Mouse (Mus musculus) forebrain, embryonic 15.5 days (tissue): ENCODE results near the gene Metap1. TPM values are rescaled to one million over a fixed set of nuclear protein-coding genes. Genes with fewer than 3 reads are reported as not detected.
"Not testable (repeated sequence)": the region's sequence is repeated elsewhere in the genome, so short reads cannot be mapped to it uniquely, and the experiment has no call there.

Experiments used
- ATAC-seq: fragments of 200-750 bp; cut with Nextera tagmentation; replicated peaks from 2 replicates; pipeline ENCODE4 v1.8.0; 2017; ENCODE audit warnings: mild to moderate bottlenecking, moderate TSS enrichment, moderate library complexity
- H3K27ac ChIP-seq: fragments of 300-500 bp; sonication (generic); replicated peaks from 2 replicates; pipeline ENCODE4 v1.5.1; 2015; ENCODE audit warnings: mild to moderate bottlenecking, inconsistent platforms
- H3K27me3 ChIP-seq: fragments of 300-500 bp; sonication (generic); 2 replicates; pipeline ENCODE4 v1.6.1; 2015; ENCODE audit warnings: inconsistent platforms
- H3K36me3 ChIP-seq: fragments of 300-500 bp; sonication (generic); 2 replicates; pipeline ENCODE4 v1.6.1; 2015; ENCODE audit warnings: mild to moderate bottlenecking, inconsistent platforms
- H3K4me1 ChIP-seq: fragments of 300-500 bp; sonication (generic); 2 replicates; pipeline ENCODE4 v1.6.1; 2015; ENCODE audit warnings: inconsistent platforms
- H3K4me2 ChIP-seq: fragments of 300-500 bp; sonication (generic); replicated peaks from 2 replicates; pipeline ENCODE4 v1.6.1; 2015; ENCODE audit warnings: mild to moderate bottlenecking, inconsistent platforms
- H3K4me3 ChIP-seq: fragments of 300-500 bp; sonication (generic); 2 replicates; pipeline ENCODE4 v1.5.1; 2015; ENCODE audit warnings: mild to moderate bottlenecking, inconsistent platforms
- H3K9ac ChIP-seq: fragments of 300-500 bp; sonication (generic); replicated peaks from 2 replicates; pipeline ENCODE4 v1.6.1; 2015; ENCODE audit warnings: mild to moderate bottlenecking, inconsistent platforms
- H3K9me3 ChIP-seq: fragments of 300-500 bp; sonication (generic); 2 replicates; pipeline ENCODE4 v1.6.1; 2016; ENCODE audit warnings: inconsistent platforms
- WGBS: fragments of 180-500 bp; shearing (Covaris S2); methylation state at CpG from one replicate; pipeline ENCODE4 v1.1.7; 2015; ENCODE audit warnings: mixed read lengths; 5-methylcytosine and 5-hydroxymethylcytosine counted together
- polyA plus RNA-seq: library from polyadenylated mRNA; unstranded; fragments of >200 nt; fragmentation: Nextera tagmentation; extraction: Ambion mirVana; gene quantifications from 2 replicates; pipeline ENCODE4 v1.2.1, GENCODE M21; 2015

Gene Metap1
- polyA plus RNA-seq, 1 experiment from 2014 or later, result 44.8 TPM

GRCm38 (mm10) chr3:138495166-138496145 is 6.1 kb upstream of the Metap1 start:
- no peak overlapping the region for H3K4me2 ChIP-seq
- H3K4me1 ChIP-seq, result no peaks in the 10 kb centered on the region
- no peak overlapping the region for H3K27ac ChIP-seq
- no peak overlapping the region for H3K9ac ChIP-seq
- H3K36me3 ChIP-seq, result no peaks in the 10 kb centered on the region
- 86% methylated on average over 11 of the region's 11 CpGs for whole genome bisulfite sequencing
- H3K9me3 ChIP-seq, result no peaks in the 10 kb centered on the region
- no peak overlapping the region for H3K4me3 ChIP-seq
- no peaks in the 10 kb centered on the region for H3K27me3 ChIP-seq
- ATAC-seq, result no peak

GRCm38 (mm10) chr3:138494565-138494964 is 5.2 kb upstream of the Metap1 start:
- 71% methylated on average over 1 of the region's 1 CpGs for WGBS
- Histone ChIP-seq H3K36me3 (no peaks in the 10 kb centered on the region), H3K4me3 (no peak overlapping the region), H3K27ac (no peak overlapping the region), H3K27me3 (no peaks in the 10 kb centered on the region), H3K9me3 (no peaks in the 10 kb centered on the region), H3K4me1 (0 out of 2 replicates have a peak, but pooled peaks cover 3% of the 10 kb centered on the region), H3K4me2 (no peak overlapping the region), H3K9ac (no peak overlapping the region)
- no peak for ATAC-seq

GRCm38 (mm10) chr3:138493668-138494067 is 4.4 kb upstream of the Metap1 start:
- Histone ChIP-seq H3K27ac (no peak overlapping the region), H3K36me3 (no peaks in the 10 kb centered on the region), H3K4me1 (0 out of 2 replicates have a peak, but pooled peaks cover 3% of the 10 kb centered on the region), H3K9me3 (no peaks in the 10 kb centered on the region), H3K4me2 (no peak overlapping the region), H3K4me3 (no peak overlapping the region), H3K9ac (no peak overlapping the region), H3K27me3 (no peaks in the 10 kb centered on the region)
- ATAC-seq, result no peak
- WGBS, result 83% methylated on average over 3 of the region's 3 CpGs

- H3K27me3 ChIP-seq, result no peaks in the 10 kb centered on the region
- peaks cover 8% of the 10 kb centered on the region; the same call in 1 of the 2 replicates for H3K36me3 ChIP-seq
- H3K9me3 ChIP-seq, result no peaks in the 10 kb centered on the region
- ATAC-seq, result peak; percentile 21
- WGBS, result 22% methylated on average over 6 of the region's 6 CpGs
- peaks cover 14% of the 10 kb centered on the region for H3K4me1 ChIP-seq
- H3K27ac ChIP-seq, result peak overlapping the region; percentile 80; the same call in 1 of the 2 replicates
- H3K4me2 ChIP-seq, result peak overlapping the region; percentile 68
- H3K9ac ChIP-seq, result peak overlapping the region; percentile 61
- peak overlapping the region; percentile 81 for H3K4me3 ChIP-seq
Measured at GRCm38 (mm10) chr3:138490034-138490337, 671 bp upstream of the Metap1 start.

GRCm38 (mm10) chr3:138488584-138489326 is 560 bp downstream of the Metap1 start:
- Histone ChIP-seq H3K4me1 (peaks cover 14% of the 10 kb centered on the region), H3K9ac (peak overlapping the region; percentile 76), H3K9me3 (no peaks in the 10 kb centered on the region), H3K4me2 (peak overlapping the region; percentile 68), H3K36me3 (peaks cover 13% of the 10 kb centered on the region; the same call in 1 of the 2 replicates), H3K4me3 (peak overlapping the region; percentile 81), H3K27ac (peak overlapping the region; percentile 80), H3K27me3 (no peaks in the 10 kb centered on the region)
- under 1% methylated on average over 61 of the region's 61 CpGs for WGBS
- peak; percentile 39 for ATAC-seq

- no peak overlapping the region for H3K4me2 ChIP-seq
- H3K27ac ChIP-seq, result no peak overlapping the region
- H3K27me3 ChIP-seq, result no peaks in the 10 kb centered on the region
- ATAC-seq, result no peak
- no peak overlapping the region for H3K9ac ChIP-seq
- H3K4me3 ChIP-seq, result no peak overlapping the region
- no peaks in the 10 kb centered on the region for H3K9me3 ChIP-seq
- 98% methylated on average over 2 of the region's 2 CpGs for WGBS
- peaks cover 8% of the 10 kb centered on the region for H3K4me1 ChIP-seq
- peaks cover 30% of the 10 kb centered on the region for H3K36me3 ChIP-seq
Measured at GRCm38 (mm10) chr3:138483240-138483639, 6.1 kb downstream of the Metap1 start.

GRCm38 (mm10) chr3:138481526-138482284 is 7.6 kb downstream of the Metap1 start:
- Histone ChIP-seq H3K4me2 (no peak overlapping the region), H3K9ac (no peak overlapping the region), H3K4me1 (no peaks in the 10 kb centered on the region; the same call in 1 of the 2 replicates), H3K4me3 (no peak overlapping the region), H3K9me3 (no peaks in the 10 kb centered on the region), H3K27ac (no peak overlapping the region), H3K36me3 (peaks cover 34% of the 10 kb centered on the region), H3K27me3 (no peaks in the 10 kb centered on the region)
- 51% methylated on average over 14 of the region's 14 CpGs for WGBS
- ATAC-seq, result no peak

GRCm38 (mm10) chr3:138479489-138479888 is 9.8 kb downstream of the Metap1 start:
- H3K4me2 ChIP-seq, result no peak overlapping the region
- H3K4me3 ChIP-seq, result no peak overlapping the region
- H3K9me3 ChIP-seq, result no peaks in the 10 kb centered on the region
- H3K9ac ChIP-seq, result no peak overlapping the region
- H3K27ac ChIP-seq, result no peak overlapping the region
- WGBS, result 97% methylated on average over 8 of the region's 8 CpGs
- no peak for ATAC-seq
- no peaks in the 10 kb centered on the region; the same call in 1 of the 2 replicates for H3K4me1 ChIP-seq
- H3K27me3 ChIP-seq, result no peaks in the 10 kb centered on the region
- peaks cover 21% of the 10 kb centered on the region for H3K36me3 ChIP-seq

- Histone ChIP-seq H3K9me3 (no peaks in the 10 kb centered on the region), H3K36me3 (peaks cover 50% of the 10 kb centered on the region), H3K4me1 (no peaks in the 10 kb centered on the region), H3K4me2 (no peak overlapping the region), H3K27me3 (no peaks in the 10 kb centered on the region), H3K4me3 (no peak overlapping the region), H3K9ac (no peak overlapping the region), H3K27ac (no peak overlapping the region)
- WGBS, result 92% methylated on average over 3 of the region's 3 CpGs
- no peak for ATAC-seq
Measured at GRCm38 (mm10) chr3:138471066-138471465, 18.2 kb downstream of the Metap1 start.

- not testable (repeated sequence) for H3K4me1 ChIP-seq, H3K27me3 ChIP-seq, ATAC-seq, H3K4me3 ChIP-seq, H3K9ac ChIP-seq, H3K4me2 ChIP-seq, H3K27ac ChIP-seq, H3K9me3 ChIP-seq
- peaks cover 71% of the 10 kb centered on the region for H3K36me3 ChIP-seq
- 79% methylated on average over 1 of the region's 1 CpGs for WGBS
Measured at GRCm38 (mm10) chr3:138466656-138467055, 22.7 kb downstream of the Metap1 start.

- Histone ChIP-seq H3K36me3 (peaks cover 66% of the 10 kb centered on the region), H3K27ac (no peak overlapping the region), H3K4me2 (no peak overlapping the region), H3K27me3 (no peaks in the 10 kb centered on the region), H3K4me3 (no peak overlapping the region), H3K4me1 (no peaks in the 10 kb centered on the region), H3K9me3 (no peaks in the 10 kb centered on the region), H3K9ac (no peak overlapping the region)
- ATAC-seq, result no peak
- 87% methylated on average over 16 of the region's 16 CpGs for WGBS
Measured at GRCm38 (mm10) chr3:138464573-138465147, 24.7 kb downstream of the Metap1 start.
